27 mouse cellular contexts compared by ENCODE assay signal in genomic region chr7:19829694-19830093, GRCm38 (mm10). TPM values are rescaled to one million over a fixed set of nuclear protein-coding genes. Genes with fewer than 3 reads are reported as not detected.
DNase-seq lines count a peak whose midpoint lies in the region; ATAC-seq and TF ChIP-seq lines count a peak whose summit lies in the region.
"Had no signal": no experiment of that assay in that cellular context is flagged by ENCODE, and none has a peak within 500 bp of the region (broad histone marks: within the 10 kb centered on the region; RNA-seq: fewer than 3 reads in every experiment).

No protein-coding gene starts in this region.

- WGBS in small intestine, adult 2 months: 76% methylated on average over 3 of the region's 3 CpGs
- WGBS in kidney, embryonic 15.5 days: 86% methylated on average over 3 of the region's 3 CpGs

- H3K36me3 ChIP-seq in small intestine, adult 2 months (ENCODE audit: control insufficient read depth, insufficient read depth, low read length): no peaks in the 10 kb centered on the region
- H3K36me3 ChIP-seq in kidney, embryonic 15.5 days: no peaks in the 10 kb centered on the region
- H3K36me3 ChIP-seq: embryonic facial prominence, embryonic 10.5 days; embryonic facial prominence, embryonic 12.5 days; forebrain, embryonic 15.5 days had no signal

- no peak for TF ChIP-seq POLR2A in bone marrow macrophage, adult 2 months (IDR thresholded peaks at IDR 0.05; ENCODE audit: borderline replicate concordance, low read depth, low read length)
- TF ChIP-seq POLR2A in small intestine, adult 2 months (IDR thresholded peaks at IDR 0.05; ENCODE audit: low read depth, low read length): no peak

- DNase-seq in gastrocnemius, adult 2 months: no peak
- no peak for DNase-seq in gastrocnemius, adult 8-10 months (ENCODE audit: low spot score in 2 of 2)
- peak; percentile 93 for DNase-seq in R1 (ENCODE audit: low read depth, low spot score)
- DNase-seq in left cerebral cortex, postnatal 4 days: no peak
- DNase-seq in lung, postnatal 36 days: no peak
- DNase-seq: adrenal gland, adult 2 months; adrenal gland, postnatal 10 days; B cell, adult 2 months; cerebellum, adult 11 months; cerebellum, adult 18-20 months; cerebellum, adult 8-10 months; cerebellum, adult 9-11 months; cerebellum, postnatal 25 days; forebrain, postnatal 0 days had no signal

- no peaks in the 10 kb centered on the region for H3K9me3 ChIP-seq in kidney, embryonic 15.5 days (replicated peaks)
- H3K9me3 ChIP-seq: embryonic facial prominence, embryonic 12.5 days; forebrain, embryonic 13.5 days; forebrain, embryonic 15.5 days had no signal

- H3K4me1 ChIP-seq in bone marrow macrophage, adult 2 months (ENCODE audit: control insufficient read depth, insufficient read depth, low read length): peaks cover 42% of the 10 kb centered on the region
- H3K4me1 ChIP-seq in small intestine, adult 2 months (ENCODE audit: control insufficient read depth, insufficient read depth, insufficient read length, low read length): peaks cover 47% of the 10 kb centered on the region
- H3K4me1 ChIP-seq in kidney, embryonic 15.5 days: peaks cover 19% of the 10 kb centered on the region
- H3K4me1 ChIP-seq: forebrain, embryonic 13.5 days; forebrain, embryonic 15.5 days had no signal

- no peaks in the 10 kb centered on the region for H3K27me3 ChIP-seq in small intestine, adult 2 months (ENCODE audit: control insufficient read depth, insufficient read depth, low read length)
- no peaks in the 10 kb centered on the region for H3K27me3 ChIP-seq in kidney, embryonic 15.5 days
- H3K27me3 ChIP-seq: embryonic facial prominence, embryonic 12.5 days had no signal

- no peak overlapping the region for H3K4me2 ChIP-seq in kidney, embryonic 15.5 days
- H3K4me2 ChIP-seq: embryonic facial prominence, embryonic 12.5 days; forebrain, embryonic 13.5 days; forebrain, embryonic 15.5 days had no signal

- intact Hi-C loops in gastrocnemius, adult 2 months (cut with DNase I): loop anchor here (2.0 kb wide), 1 partner anchor 19 kb away; no protein-coding TSS in a partner anchor
- intact Hi-C loops in left cerebral cortex, postnatal 4 days (cut with DNase I): no loop called here

- ATAC-seq in kidney, embryonic 15.5 days (replicated peaks; ENCODE audit: low FRiP score): no peak
- ATAC-seq: forebrain, embryonic 13.5 days; forebrain, embryonic 15.5 days; forebrain, postnatal 0 days had no signal

- H3K27ac ChIP-seq in gastrocnemius, adult 2 months: 0 out of 2 replicates have a peak overlapping the region, but pooled peaks have one; percentile 82
- H3K27ac ChIP-seq in bone marrow macrophage, adult 2 months (ENCODE audit: insufficient read depth, low read depth, low read length): peak overlapping the region; percentile 78; the same call in 1 of the 2 replicates
- H3K27ac ChIP-seq in small intestine, adult 2 months (ENCODE audit: insufficient read depth, low read depth, low read length): peak overlapping the region; percentile 81; the same call in 1 of the 2 replicates
- H3K27ac ChIP-seq in kidney, embryonic 15.5 days: no peak overlapping the region
- H3K27ac ChIP-seq: embryonic facial prominence, embryonic 10.5 days; embryonic facial prominence, embryonic 12.5 days; forebrain, embryonic 13.5 days; forebrain, embryonic 15.5 days had no signal

- TF ChIP-seq CTCF in gastrocnemius, adult 2 months (IDR thresholded peaks at IDR 0.05): no peak
- TF ChIP-seq CTCF in bone marrow macrophage, adult 2 months (IDR thresholded peaks at IDR 0.05; ENCODE audit: low read depth, low read length): no peak
- TF ChIP-seq CTCF in small intestine, adult 2 months (IDR thresholded peaks at IDR 0.05; ENCODE audit: extremely low read depth, insufficient read length, insufficient replicate concordance, low read depth, low read length): no peak

- H3K9ac ChIP-seq in kidney, embryonic 15.5 days: no peak overlapping the region
- H3K9ac ChIP-seq: embryonic facial prominence, embryonic 12.5 days; forebrain, embryonic 13.5 days; forebrain, embryonic 15.5 days; forebrain, postnatal 0 days had no signal

- H3K4me3 ChIP-seq in gastrocnemius, adult 2 months: no peak overlapping the region
- H3K4me3 ChIP-seq in bone marrow macrophage, adult 2 months (ENCODE audit: insufficient read depth, low read length): no peak overlapping the region
- no peak overlapping the region for H3K4me3 ChIP-seq in small intestine, adult 2 months (ENCODE audit: low read depth, low read length)
- no peak overlapping the region for H3K4me3 ChIP-seq in kidney, embryonic 15.5 days (replicated peaks)
- H3K4me3 ChIP-seq: embryonic facial prominence, embryonic 10.5 days; embryonic facial prominence, embryonic 12.5 days; forebrain, embryonic 13.5 days; forebrain, embryonic 15.5 days had no signal

RNA-seq across cellular contexts. Expression of gene Bcl3, which starts 7.1 kb away (rescaled TPM):
- 1 to 10 TPM; 1.3 to 1.5 TPM for total RNA-seq in gastrocnemius, adult 2 months (2021)
- total RNA-seq in gastrocnemius, adult 8-10 months (2022): under 1 TPM; 0.58 to 0.62 (median 0.61) TPM
- polyA plus RNA-seq in bone marrow macrophage, adult 2 months (2012; ENCODE audit: insufficient read depth, insufficient read length, missing spikeins): 60.7 and 72.2 TPM in 2 replicates
- polyA plus RNA-seq in small intestine, adult 2 months (2012; rRNA removed): 169 and 226 TPM in 2 replicates
- 1 to 10 TPM in 1 of 2 experiments, under 1 TPM in 1; 0.76 to 1.3 TPM for total RNA-seq in left cerebral cortex, postnatal 4 days (2021)
- 3.9 and 4.9 TPM in 2 replicates for polyA plus RNA-seq in kidney, embryonic 15.5 days (2015; fragmentation: Nextera tagmentation; extraction: Ambion mirVana)

RNA-seq across cellular contexts. Expression of gene Gm19345, which starts 22.1 kb away (rescaled TPM):
- total RNA-seq in gastrocnemius, adult 2 months (2021): not detected
- total RNA-seq in gastrocnemius, adult 8-10 months (2022): not detected
- not detected in 2 replicates for polyA plus RNA-seq in bone marrow macrophage, adult 2 months (2012; ENCODE audit: insufficient read depth, insufficient read length, missing spikeins)
- 0.13 TPM in 1 of 2 replicates, not detected in the other for polyA plus RNA-seq in small intestine, adult 2 months (2012; rRNA removed)
- 10 to 100 TPM; 14.8 to 15.9 TPM for total RNA-seq in left cerebral cortex, postnatal 4 days (2021)
- polyA plus RNA-seq in kidney, embryonic 15.5 days (2015; fragmentation: Nextera tagmentation; extraction: Ambion mirVana): 0.16 TPM in 1 of 2 replicates, not detected in the other
- total RNA-seq: adrenal gland, postnatal 10 days; MEL had no signal
- polyA plus RNA-seq: embryonic facial prominence, embryonic 10.5 days; forebrain, embryonic 11.5 days had no signal

RNA-seq across cellular contexts. Expression of gene Ceacam16, which starts 31.4 kb away (rescaled TPM):
- total RNA-seq in gastrocnemius, adult 2 months (2021): not detected
- total RNA-seq in gastrocnemius, adult 8-10 months (2022): not detected
- polyA plus RNA-seq in bone marrow macrophage, adult 2 months (2012; ENCODE audit: insufficient read depth, insufficient read length, missing spikeins): 1.6 and 3.5 TPM in 2 replicates
- polyA plus RNA-seq in small intestine, adult 2 months (2012; rRNA removed): 0.47 and 1.3 TPM in 2 replicates
- total RNA-seq in left cerebral cortex, postnatal 4 days (2021): not detected
- not detected in 2 replicates for polyA plus RNA-seq in kidney, embryonic 15.5 days (2015; fragmentation: Nextera tagmentation; extraction: Ambion mirVana)
- total RNA-seq: adrenal gland, adult 2 months; adrenal gland, postnatal 36 days; forebrain, postnatal 0 days had no signal
- polyA plus RNA-seq: brain, embryonic 14.5 days; cortical plate, adult 2 months; embryonic facial prominence, embryonic 10.5 days; embryonic facial prominence, embryonic 12.5 days; embryonic facial prominence, embryonic 14.5 days; forebrain, embryonic 13.5 days had no signal

RNA-seq across cellular contexts. Expression of gene Cblc, which starts 33.1 kb away (rescaled TPM):
- not detected for total RNA-seq in gastrocnemius, adult 2 months (2021)
- not detected for total RNA-seq in gastrocnemius, adult 8-10 months (2022)
- not detected in 2 replicates for polyA plus RNA-seq in bone marrow macrophage, adult 2 months (2012; ENCODE audit: insufficient read depth, insufficient read length, missing spikeins)
- polyA plus RNA-seq in small intestine, adult 2 months (2012; rRNA removed): 56.7 and 145 TPM in 2 replicates
- total RNA-seq in left cerebral cortex, postnatal 4 days (2021): under 1 TPM in 1 of 2 experiments, not detected in 1; 0.93 TPM
- polyA plus RNA-seq in kidney, embryonic 15.5 days (2015; fragmentation: Nextera tagmentation; extraction: Ambion mirVana): 8.3 and 9.1 TPM in 2 replicates
- total RNA-seq: adrenal gland, adult 2 months; adrenal gland, postnatal 36 days; MEL had no signal
- polyA plus RNA-seq: adrenal gland, adult 2 months; cortical plate, adult 2 months; forebrain, embryonic 13.5 days; forebrain, embryonic 15.5 days had no signal

RNA-seq across cellular contexts. Expression of gene Ceacam19, which starts 58.1 kb away (rescaled TPM):
- total RNA-seq in gastrocnemius, adult 2 months (2021): not detected
- not detected for total RNA-seq in gastrocnemius, adult 8-10 months (2022)
- 8.1 and 8.5 TPM in 2 replicates for polyA plus RNA-seq in bone marrow macrophage, adult 2 months (2012; ENCODE audit: insufficient read depth, insufficient read length, missing spikeins)
- polyA plus RNA-seq in small intestine, adult 2 months (2012; rRNA removed): not detected in 2 replicates
- total RNA-seq in left cerebral cortex, postnatal 4 days (2021): not detected
- polyA plus RNA-seq in kidney, embryonic 15.5 days (2015; fragmentation: Nextera tagmentation; extraction: Ambion mirVana): 0.09 TPM in 1 of 2 replicates, not detected in the other
- total RNA-seq: adrenal gland, adult 2 months; adrenal gland, postnatal 10 days; adrenal gland, postnatal 36 days; forebrain, postnatal 0 days had no signal
- polyA plus RNA-seq: adrenal gland, adult 2 months; cortical plate, adult 2 months; embryonic facial prominence, embryonic 10.5 days; embryonic facial prominence, embryonic 12.5 days; forebrain, embryonic 11.5 days; forebrain, embryonic 13.5 days; forebrain, embryonic 15.5 days; forebrain, postnatal 0 days had no signal

Comparison
In these comparisons a context has a peak if more than half of its experiments do, and no peak if none do; other contexts are left out.
1. RNA of gene Gm19345, which starts 22.1 kb away (total RNA-seq): 14.8 to 15.9 TPM in left cerebral cortex, postnatal 4 days; not detected in gastrocnemius, adult 2 months and not detected in gastrocnemius, adult 8-10 months; every median in the first group is over 10 times any median in the second.